Comparison of ENCODE assay signal across 9 mouse cellular contexts in genomic region chr1:132210922-132211321, GRCm38 (mm10). TPM values are rescaled to one million over a fixed set of nuclear protein-coding genes. Genes with fewer than 3 reads are reported as not detected.
DNase-seq lines count a peak whose midpoint lies in the region; ATAC-seq and TF ChIP-seq lines count a peak whose summit lies in the region.
"Had no signal": no experiment of that assay in that cellular context is flagged by ENCODE, and none has a peak within 500 bp of the region (broad histone marks: within the 10 kb centered on the region; RNA-seq: fewer than 3 reads in every experiment).

No protein-coding gene starts in this region.

- peaks cover 5% of the 10 kb centered on the region; the same call in 1 of the 2 replicates for H3K27me3 ChIP-seq in forebrain, embryonic 11.5 days (ENCODE audit: control insufficient read depth, insufficient read depth, low read length)
- no peaks in the 10 kb centered on the region for H3K27me3 ChIP-seq in forebrain, embryonic 16.5 days (replicated peaks; ENCODE audit: control insufficient read depth, insufficient read depth, low read length)
- no peaks in the 10 kb centered on the region for H3K27me3 ChIP-seq in kidney, postnatal 0 days (ENCODE audit: insufficient read depth, low read length)
- peaks cover 2% of the 10 kb centered on the region; the same call in 1 of the 2 replicates for H3K27me3 ChIP-seq in small intestine, adult 2 months (ENCODE audit: control insufficient read depth, insufficient read depth, low read length)

- no peaks in the 10 kb centered on the region for H3K36me3 ChIP-seq in forebrain, embryonic 11.5 days (ENCODE audit: control insufficient read depth, insufficient read depth, low read length)
- no peaks in the 10 kb centered on the region for H3K36me3 ChIP-seq in forebrain, embryonic 16.5 days (ENCODE audit: control insufficient read depth, insufficient read depth)
- no peaks in the 10 kb centered on the region for H3K36me3 ChIP-seq in kidney, postnatal 0 days (ENCODE audit: insufficient read depth, low read length)
- H3K36me3 ChIP-seq in small intestine, adult 2 months (ENCODE audit: control insufficient read depth, insufficient read depth, low read length): no peaks in the 10 kb centered on the region
- H3K36me3 ChIP-seq: limb, embryonic 15.5 days had no signal

- TF ChIP-seq POLR2A in small intestine, adult 2 months (IDR thresholded peaks at IDR 0.05; ENCODE audit: low read depth, low read length): no peak

- 27% methylated on average over 7 of the region's 7 CpGs for WGBS in forebrain, embryonic 11.5 days
- 22% methylated on average over 7 of the region's 7 CpGs for WGBS in forebrain, embryonic 16.5 days
- 28% methylated on average over 7 of the region's 7 CpGs for WGBS in kidney, postnatal 0 days
- WGBS in small intestine, adult 2 months: 15% methylated on average over 7 of the region's 7 CpGs

- 0 out of 2 replicates have a peak, but pooled peaks have one; percentile 25 for ATAC-seq in forebrain, embryonic 11.5 days (replicated peaks; ENCODE audit: low FRiP score)
- ATAC-seq in forebrain, embryonic 16.5 days: no peak
- ATAC-seq in kidney, postnatal 0 days (replicated peaks; ENCODE audit: low FRiP score, low read depth): no peak

- TF ChIP-seq CTCF in kidney, postnatal 0 days (IDR thresholded peaks at IDR 0.05; ENCODE audit: low read depth): peak; percentile 67
- TF ChIP-seq CTCF in small intestine, adult 2 months (IDR thresholded peaks at IDR 0.05; ENCODE audit: extremely low read depth, insufficient read length, insufficient replicate concordance, low read depth, low read length): peak; percentile 53; the same call in 1 of the 2 replicates

- no peak overlapping the region for H3K27ac ChIP-seq in forebrain, embryonic 11.5 days (ENCODE audit: low read depth, low read length)
- H3K27ac ChIP-seq in forebrain, embryonic 16.5 days (ENCODE audit: low read length): no peak overlapping the region
- H3K27ac ChIP-seq in kidney, postnatal 0 days: no peak overlapping the region
- no peak overlapping the region for H3K27ac ChIP-seq in small intestine, adult 2 months (ENCODE audit: insufficient read depth, low read depth, low read length)
- H3K27ac ChIP-seq: limb, embryonic 15.5 days had no signal

- peak; percentile 72 for DNase-seq in forebrain, embryonic 11.5 days (ENCODE audit: low spot score)
- DNase-seq in 3T3-L1 (ENCODE audit: low read depth, low spot score) (peak; percentile 65), MN1 (ENCODE audit: low spot score) (no peak)
- DNase-seq in adrenal gland, postnatal 10 days: peak; percentile 61
- peak; percentile 49 for DNase-seq in kidney, postnatal 0 days (ENCODE audit: low spot score)
- no peak for DNase-seq in gastrocnemius, postnatal 10 days

- H3K4me2 ChIP-seq in forebrain, embryonic 11.5 days (ENCODE audit: low read depth, low read length, severe bottlenecking): no peak overlapping the region
- H3K4me2 ChIP-seq in forebrain, embryonic 16.5 days (ENCODE audit: low read length): no peak overlapping the region
- H3K4me2 ChIP-seq in kidney, postnatal 0 days (ENCODE audit: low read length): no peak overlapping the region
- H3K4me2 ChIP-seq: limb, embryonic 15.5 days had no signal

- no peak overlapping the region for H3K9ac ChIP-seq in forebrain, embryonic 11.5 days (ENCODE audit: low read length)
- no peak overlapping the region for H3K9ac ChIP-seq in forebrain, embryonic 16.5 days (replicated peaks; ENCODE audit: low read depth, low read length)
- no peak overlapping the region for H3K9ac ChIP-seq in kidney, postnatal 0 days (ENCODE audit: low read depth, low read length)
- H3K9ac ChIP-seq: limb, embryonic 15.5 days had no signal

- no peak overlapping the region for H3K4me3 ChIP-seq in forebrain, embryonic 11.5 days (ENCODE audit: low read depth, low read length)
- no peak overlapping the region for H3K4me3 ChIP-seq in forebrain, embryonic 16.5 days (replicated peaks; ENCODE audit: low read length)
- H3K4me3 ChIP-seq in kidney, postnatal 0 days (replicated peaks; ENCODE audit: low read depth, low read length): no peak overlapping the region
- H3K4me3 ChIP-seq in small intestine, adult 2 months (ENCODE audit: low read depth, low read length): no peak overlapping the region
- H3K4me3 ChIP-seq: limb, embryonic 15.5 days had no signal

- no peaks in the 10 kb centered on the region for H3K9me3 ChIP-seq in forebrain, embryonic 11.5 days (ENCODE audit: control insufficient read depth, low read length)
- no peaks in the 10 kb centered on the region for H3K9me3 ChIP-seq in forebrain, embryonic 16.5 days (ENCODE audit: control insufficient read depth, low read length)
- no peaks in the 10 kb centered on the region for H3K9me3 ChIP-seq in kidney, postnatal 0 days (replicated peaks; ENCODE audit: low read length)
- H3K9me3 ChIP-seq: limb, embryonic 15.5 days had no signal

- H3K4me1 ChIP-seq in forebrain, embryonic 11.5 days (replicated peaks; ENCODE audit: control insufficient read depth, insufficient read depth, low read length): peaks cover 14% of the 10 kb centered on the region
- H3K4me1 ChIP-seq in forebrain, embryonic 16.5 days (replicated peaks; ENCODE audit: control insufficient read depth, insufficient read depth, low read length): peaks cover 51% of the 10 kb centered on the region
- 0 out of 2 replicates have a peak, but pooled peaks cover 3% of the 10 kb centered on the region for H3K4me1 ChIP-seq in kidney, postnatal 0 days (replicated peaks; ENCODE audit: insufficient read depth, low read length)
- H3K4me1 ChIP-seq in small intestine, adult 2 months (ENCODE audit: control insufficient read depth, insufficient read depth, insufficient read length, low read length): no peaks in the 10 kb centered on the region

RNA-seq across cellular contexts. Expression of gene Gm10188, which starts 18.6 kb away (rescaled TPM):
- not detected in 2 replicates for polyA plus RNA-seq in forebrain, embryonic 11.5 days (2014; fragmentation: Nextera tagmentation; extraction: Ambion mirVana)
- polyA plus RNA-seq in forebrain, embryonic 16.5 days (2015; fragmentation: Nextera tagmentation; extraction: Ambion mirVana): 0.86 TPM in 1 of 2 replicates, not detected in the other
- not detected for total RNA-seq in adrenal gland, postnatal 10 days (2021)
- not detected in 2 replicates for polyA plus RNA-seq in kidney, postnatal 0 days (2015; fragmentation: Nextera tagmentation; extraction: Ambion mirVana)
- not detected in 2 replicates for polyA plus RNA-seq in small intestine, adult 2 months (2012; rRNA removed)
- not detected for total RNA-seq in gastrocnemius, postnatal 10 days (2021)
- polyA plus RNA-seq: limb, embryonic 15.5 days had no signal

RNA-seq across cellular contexts. Expression of gene AC124108.1, which starts 19.7 kb away (rescaled TPM):
- 4.7 and 5.6 TPM in 2 replicates for polyA plus RNA-seq in forebrain, embryonic 11.5 days (2014; fragmentation: Nextera tagmentation; extraction: Ambion mirVana)
- polyA plus RNA-seq in forebrain, embryonic 16.5 days (2015; fragmentation: Nextera tagmentation; extraction: Ambion mirVana): 2.5 and 3.3 TPM in 2 replicates
- under 1 TPM in 1 of 2 experiments, not detected in 1; 0.15 TPM for total RNA-seq in adrenal gland, postnatal 10 days (2021)
- 0.07 and 0.13 TPM in 2 replicates for polyA plus RNA-seq in kidney, postnatal 0 days (2015; fragmentation: Nextera tagmentation; extraction: Ambion mirVana)
- not detected in 2 replicates for polyA plus RNA-seq in small intestine, adult 2 months (2012; rRNA removed)
- total RNA-seq in gastrocnemius, postnatal 10 days (2021): under 1 TPM in 1 of 2 experiments, not detected in 1; 0.05 TPM

RNA-seq across cellular contexts. Expression of gene Lemd1, which starts 19.7 kb away (rescaled TPM):
- polyA plus RNA-seq in forebrain, embryonic 11.5 days (2014; fragmentation: Nextera tagmentation; extraction: Ambion mirVana): 8.1 and 12.1 TPM in 2 replicates
- polyA plus RNA-seq in forebrain, embryonic 16.5 days (2015; fragmentation: Nextera tagmentation; extraction: Ambion mirVana): 14.9 and 18.4 TPM in 2 replicates
- under 1 TPM; 0.27 to 0.36 TPM for total RNA-seq in adrenal gland, postnatal 10 days (2021)
- 0.37 and 0.80 TPM in 2 replicates for polyA plus RNA-seq in kidney, postnatal 0 days (2015; fragmentation: Nextera tagmentation; extraction: Ambion mirVana)
- polyA plus RNA-seq in small intestine, adult 2 months (2012; rRNA removed): 0.09 and 0.10 TPM in 2 replicates
- not detected for total RNA-seq in gastrocnemius, postnatal 10 days (2021)

Comparison
In these comparisons a context has a peak if more than half of its experiments do, and no peak if none do; other contexts are left out.
1. DNase-seq: peak in forebrain, embryonic 11.5 days (single experiment), 3T3-L1 (single experiment), adrenal gland, postnatal 10 days (single experiment) and kidney, postnatal 0 days (single experiment); none in gastrocnemius, postnatal 10 days (single experiment) and MN1 (single experiment).